Mouse (Mus musculus) thymus, adult 2 months (tissue): ENCODE data around the gene Ttc13.

Experiments
- CTCF ChIP-seq: fragments of 200-500 bp; IDR thresholded peaks from 2 replicates; pipeline ENCODE4 v1.5.1; 2012; ENCODE audit warnings: mild to moderate bottlenecking, control low read depth, low read length, moderate library complexity, borderline replicate concordance; ENCODE audit not compliant: control insufficient read depth, poor library complexity, insufficient read depth; ENCODE audit errors: extremely low read depth
- POLR2A ChIP-seq: fragments of 200-500 bp; IDR thresholded peaks from 2 replicates; pipeline ENCODE4 v1.6.1; 2012; ENCODE audit warnings: mild to moderate bottlenecking, low read length, control low read depth, moderate library complexity; ENCODE audit not compliant: control insufficient read depth, poor library complexity, insufficient read depth; ENCODE audit errors: extremely low read depth

DNA sequence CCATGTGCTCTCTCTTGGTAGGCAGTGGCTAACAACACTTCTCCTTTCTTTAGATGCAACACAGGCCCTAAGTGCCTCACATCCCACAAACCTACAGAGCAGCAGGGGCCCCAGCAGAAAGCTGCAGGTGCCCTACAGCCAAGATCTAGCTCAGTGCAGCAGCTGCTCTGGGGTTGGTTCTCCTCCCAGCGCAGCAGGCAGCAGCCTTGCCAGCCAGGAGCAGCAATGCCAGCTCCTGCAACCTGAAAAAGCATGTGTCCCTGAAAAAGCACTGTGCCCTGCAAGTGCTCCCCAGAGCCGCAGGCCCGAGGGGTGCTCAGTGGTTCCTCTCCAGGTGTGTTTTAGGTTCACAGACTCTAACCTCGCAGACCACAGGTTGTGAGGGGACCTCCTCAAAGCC is 45.1 kb downstream of the Ttc13 start:
- TF ChIP-seq POLR2A (no peak), CTCF (no peak)
